Mouse (Mus musculus) neural tube, embryonic 13.5 days (tissue): ENCODE measurements at regions not wholly inside any gene's neighbourhood (a gene's known extent, or its start where the extent isn't known, plus 50 kb on each side); places are given as distances from the start of the nearest gene placed in this dataset.
"Not testable (repeated sequence)": the region's sequence is repeated elsewhere in the genome, so short reads cannot be mapped to it uniquely, and the experiment has no call there.

Experiments used
- ATAC-seq: fragments of 200-750 bp; cut with Nextera tagmentation; 2 replicates; pipeline ENCODE4 v1.8.0; 2017; ENCODE audit warnings: low read depth, mild to moderate bottlenecking, moderate TSS enrichment, moderate library complexity
- H3K27ac ChIP-seq: fragments of 300-500 bp; sonication (generic); replicated peaks from 2 replicates; pipeline ENCODE4 v1.5.1; 2015; ENCODE audit warnings: moderate library complexity, mild to moderate bottlenecking, inconsistent platforms
- H3K27me3 ChIP-seq: fragments of 300-500 bp; sonication (generic); 2 replicates; pipeline ENCODE4 v1.6.1; 2015; ENCODE audit warnings: mild to moderate bottlenecking, inconsistent platforms
- H3K36me3 ChIP-seq: fragments of 300-500 bp; sonication (generic); 2 replicates; pipeline ENCODE4 v1.6.1; 2015; ENCODE audit warnings: mild to moderate bottlenecking, inconsistent platforms
- H3K4me1 ChIP-seq: fragments of 300-500 bp; sonication (generic); replicated peaks from 2 replicates; pipeline ENCODE4 v1.6.1; 2015; ENCODE audit warnings: inconsistent platforms
- H3K4me2 ChIP-seq: fragments of 300-500 bp; sonication (generic); 2 replicates; pipeline ENCODE4 v1.6.1; 2015; ENCODE audit warnings: inconsistent platforms, mild to moderate bottlenecking, moderate library complexity
- H3K4me3 ChIP-seq: fragments of 300-500 bp; sonication (generic); 2 replicates; pipeline ENCODE4 v1.5.1; 2015; ENCODE audit warnings: mild to moderate bottlenecking, inconsistent platforms
- H3K9ac ChIP-seq: fragments of 300-500 bp; sonication (generic); 2 replicates; pipeline ENCODE4 v1.6.1; 2015; ENCODE audit warnings: moderate library complexity, mild to moderate bottlenecking, inconsistent platforms
- H3K9me3 ChIP-seq: fragments of 300-500 bp; sonication (generic); 2 replicates; pipeline ENCODE4 v1.6.1; 2016; ENCODE audit warnings: inconsistent platforms
- WGBS: fragments of 180-500 bp; shearing (Covaris S2); methylation state at CpG from one replicate; pipeline ENCODE4 v1.1.7; 2015; 5-methylcytosine and 5-hydroxymethylcytosine counted together

DNA sequence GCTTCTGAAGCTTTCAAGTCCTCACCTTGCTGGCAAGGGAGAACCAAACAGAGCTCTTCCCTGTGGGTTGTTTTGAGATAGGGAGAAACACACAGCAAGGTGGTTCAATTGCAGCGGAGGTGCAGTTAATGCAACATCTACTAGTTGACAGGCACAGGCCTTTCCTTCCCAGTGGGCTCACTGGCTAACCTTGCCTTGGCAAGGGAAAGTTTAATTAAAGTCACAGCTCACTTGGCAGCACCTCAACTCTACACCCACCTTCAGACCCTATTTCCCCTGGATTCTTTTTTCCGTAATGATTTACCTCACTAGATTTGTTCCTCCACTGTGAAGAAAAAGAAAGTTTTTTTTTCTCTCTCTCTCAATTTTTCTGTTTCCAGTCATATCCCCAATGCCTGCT lies 314.5 kb downstream of the Tlr4 start:
- WGBS: 98% methylated on average over 2 of the region's 2 CpGs

DNA sequence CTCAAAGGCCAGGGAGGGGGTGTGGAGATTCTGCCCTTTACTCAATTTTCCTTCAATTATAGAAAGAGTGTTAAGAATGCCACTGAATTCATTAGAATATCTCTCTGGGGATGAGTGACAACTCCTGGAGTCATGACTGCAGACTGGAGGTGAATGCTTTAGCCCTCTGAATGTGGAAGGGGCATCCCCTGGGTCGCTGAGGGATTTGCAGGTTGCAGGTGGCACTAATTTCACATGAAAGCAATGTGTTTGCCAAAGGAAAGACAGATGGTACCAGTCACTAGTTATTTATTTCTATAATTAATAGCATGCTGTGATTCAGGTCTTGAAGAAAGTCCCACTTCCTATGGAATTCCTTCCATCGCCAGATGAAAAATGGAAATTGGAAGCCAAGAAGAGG lies 321.1 kb downstream of the Tlr4 start:
- Histone ChIP-seq H3K4me2 (no peak overlapping the region), H3K27ac (no peak overlapping the region), H3K9me3 (no peaks in the 10 kb centered on the region), H3K4me1 (no peaks in the 10 kb centered on the region), H3K4me3 (no peak overlapping the region), H3K27me3 (no peaks in the 10 kb centered on the region), H3K36me3 (no peaks in the 10 kb centered on the region), H3K9ac (no peak overlapping the region)
- ATAC-seq: no peak
- WGBS: 72% methylated on average over 2 of the region's 2 CpGs

More for the DNA sequence above, 314.5 kb downstream of the Tlr4 start:
- H3K27ac ChIP-seq: no peak overlapping the region
- H3K4me3 ChIP-seq: no peak overlapping the region
- H3K4me1 ChIP-seq: no peaks in the 10 kb centered on the region
- no peak for ATAC-seq
- no peaks in the 10 kb centered on the region for H3K36me3 ChIP-seq
- no peak overlapping the region for H3K4me2 ChIP-seq
- no peaks in the 10 kb centered on the region for H3K9me3 ChIP-seq
- H3K9ac ChIP-seq: no peak overlapping the region
- H3K27me3 ChIP-seq: no peaks in the 10 kb centered on the region

DNA sequence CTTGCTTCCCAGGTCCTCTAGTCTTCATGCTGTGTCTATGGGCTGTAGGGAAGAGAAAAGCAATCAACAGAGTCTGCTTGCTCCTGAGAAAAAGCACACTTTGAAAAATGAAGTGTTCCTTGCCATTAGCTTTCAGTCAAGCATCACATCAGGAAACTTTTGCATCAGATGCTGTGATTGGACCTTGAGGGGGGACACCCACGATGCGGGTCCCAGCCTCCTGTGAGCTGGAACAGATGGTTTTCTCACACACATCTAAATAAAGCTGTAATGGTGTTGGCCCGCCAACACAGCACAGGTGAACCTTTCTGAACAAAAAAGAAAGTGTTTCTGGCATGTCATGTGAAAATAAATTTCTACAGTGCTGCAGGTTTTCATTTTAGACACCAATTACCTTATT lies 335.3 kb downstream of the Tlr4 start:
- no peak overlapping the region for H3K4me3 ChIP-seq
- no peak overlapping the region for H3K27ac ChIP-seq
- no peaks in the 10 kb centered on the region for H3K36me3 ChIP-seq
- ATAC-seq: no peak
- no peaks in the 10 kb centered on the region for H3K27me3 ChIP-seq
- no peaks in the 10 kb centered on the region for H3K4me1 ChIP-seq
- no peak overlapping the region for H3K9ac ChIP-seq
- no peaks in the 10 kb centered on the region for H3K9me3 ChIP-seq
- H3K4me2 ChIP-seq: no peak overlapping the region
- WGBS: 61% methylated on average over 3 of the region's 3 CpGs

- Histone ChIP-seq H3K9me3 (no peaks in the 10 kb centered on the region), H3K4me1 (no peaks in the 10 kb centered on the region), H3K36me3 (no peaks in the 10 kb centered on the region), H3K4me3 (no peak overlapping the region), H3K27ac (no peak overlapping the region), H3K4me2 (no peak overlapping the region), H3K9ac (no peak overlapping the region), H3K27me3 (no peaks in the 10 kb centered on the region)
- ATAC-seq: no peak
- 74% methylated on average over 5 of the region's 5 CpGs for WGBS
These were observed 340.3 kb downstream of the Tlr4 start for GRCm38 (mm10) chr4:67167720-67168119.

GRCm38 (mm10) chr4:67187725-67188510 lies 360.5 kb downstream of the Tlr4 start:
- WGBS: 63% methylated on average over 2 of the region's 2 CpGs
- no peak for ATAC-seq
- Histone ChIP-seq H3K27me3 (no peaks in the 10 kb centered on the region), H3K4me3 (no peak overlapping the region), H3K9me3 (no peaks in the 10 kb centered on the region), H3K27ac (no peak overlapping the region), H3K4me1 (no peaks in the 10 kb centered on the region), H3K9ac (no peak overlapping the region), H3K4me2 (no peak overlapping the region), H3K36me3 (no peaks in the 10 kb centered on the region)

- H3K4me3 ChIP-seq: no peak overlapping the region
- H3K36me3 ChIP-seq: no peaks in the 10 kb centered on the region
- no peaks in the 10 kb centered on the region for H3K9me3 ChIP-seq
- H3K27me3 ChIP-seq: no peaks in the 10 kb centered on the region
- no peak overlapping the region for H3K4me2 ChIP-seq
- no peaks in the 10 kb centered on the region for H3K4me1 ChIP-seq
- no peak overlapping the region for H3K9ac ChIP-seq
- no peak for ATAC-seq
- no peak overlapping the region for H3K27ac ChIP-seq
These were observed 363.2 kb downstream of the Tlr4 start for GRCm38 (mm10) chr4:67190536-67190935.

GRCm38 (mm10) chr4:67194425-67194824 lies 367.0 kb downstream of the Tlr4 start:
- H3K27ac ChIP-seq: no peak overlapping the region
- H3K36me3 ChIP-seq: no peaks in the 10 kb centered on the region
- WGBS: 83% methylated on average over 4 of the region's 4 CpGs
- no peaks in the 10 kb centered on the region for H3K9me3 ChIP-seq
- no peak overlapping the region for H3K9ac ChIP-seq
- no peak for ATAC-seq
- H3K4me3 ChIP-seq: no peak overlapping the region
- H3K27me3 ChIP-seq: no peaks in the 10 kb centered on the region
- H3K4me2 ChIP-seq: no peak overlapping the region
- no peaks in the 10 kb centered on the region for H3K4me1 ChIP-seq

DNA sequence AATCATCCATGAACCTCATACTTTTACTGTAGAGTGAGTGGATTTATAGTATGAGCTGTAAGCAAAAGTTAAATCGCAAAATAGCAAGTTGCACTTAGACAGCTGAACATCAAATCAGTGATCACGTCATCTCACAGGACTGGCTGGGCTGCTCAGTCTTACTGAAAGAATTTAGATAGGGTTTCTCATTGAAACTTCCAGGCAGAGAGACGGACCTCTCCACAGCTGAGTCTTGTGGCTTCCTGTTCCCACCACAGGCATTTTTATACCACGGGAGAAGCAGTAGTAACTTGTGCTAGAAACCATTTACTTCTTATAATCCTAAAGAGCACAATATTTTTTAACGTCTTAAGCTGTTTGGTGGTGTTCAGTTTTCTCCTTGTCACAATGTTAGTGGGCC lies 369.5 kb downstream of the Tlr4 start:
- H3K9me3 ChIP-seq: no peaks in the 10 kb centered on the region
- H3K4me3 ChIP-seq: no peak overlapping the region
- no peak overlapping the region for H3K4me2 ChIP-seq
- H3K27ac ChIP-seq: no peak overlapping the region
- no peaks in the 10 kb centered on the region for H3K4me1 ChIP-seq
- no peaks in the 10 kb centered on the region for H3K27me3 ChIP-seq
- H3K9ac ChIP-seq: no peak overlapping the region
- no peaks in the 10 kb centered on the region for H3K36me3 ChIP-seq
- WGBS: 87% methylated on average over 5 of the region's 5 CpGs
- no peak for ATAC-seq

DNA sequence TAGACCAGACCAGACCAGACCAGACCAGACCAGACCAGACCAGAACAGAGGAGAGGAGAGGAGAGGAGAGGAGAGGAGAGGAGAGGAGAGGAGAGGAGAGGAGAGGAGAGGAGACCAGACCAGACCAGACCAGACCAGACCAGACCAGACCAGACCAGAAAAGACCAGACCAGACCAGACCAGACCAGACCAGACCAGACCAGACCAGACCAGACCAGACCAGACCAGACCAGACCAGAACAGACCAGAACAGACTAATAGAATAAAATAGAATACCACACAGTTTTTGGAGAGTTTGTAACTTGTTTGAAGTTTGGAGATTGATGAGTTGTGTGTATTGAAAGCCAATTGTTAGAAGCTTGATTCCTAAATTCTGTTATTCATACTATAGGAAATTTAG lies 381.0 kb downstream of the Tlr4 start:
- H3K27me3 ChIP-seq, H3K4me1 ChIP-seq, H3K27ac ChIP-seq, H3K9ac ChIP-seq, H3K4me3 ChIP-seq, H3K9me3 ChIP-seq, H3K4me2 ChIP-seq, ATAC-seq, H3K36me3 ChIP-seq: not testable (repeated sequence)

DNA sequence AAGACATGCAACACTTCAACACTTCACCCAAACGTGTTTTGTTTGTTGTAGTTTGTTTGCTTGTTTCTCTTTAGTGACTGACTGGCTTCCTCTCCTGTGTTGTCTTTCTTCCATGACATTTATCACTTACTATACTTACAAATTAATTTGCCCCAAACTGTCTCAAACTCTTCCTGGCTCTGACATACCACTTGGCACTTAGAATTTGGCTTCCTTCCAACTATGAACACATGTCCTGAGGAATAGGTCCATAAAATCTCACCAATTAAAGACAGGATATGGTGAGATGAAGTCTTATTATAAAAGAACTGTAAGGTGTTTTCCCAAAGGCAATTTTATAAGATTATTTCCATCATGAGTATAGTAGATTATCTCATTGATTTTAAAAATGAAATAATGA lies 386.0 kb downstream of the Tlr4 start:
- no peaks in the 10 kb centered on the region for H3K36me3 ChIP-seq
- no peaks in the 10 kb centered on the region for H3K27me3 ChIP-seq
- H3K9ac ChIP-seq: no peak overlapping the region
- H3K4me2 ChIP-seq: no peak overlapping the region
- no peak overlapping the region for H3K27ac ChIP-seq
- H3K4me1 ChIP-seq: no peaks in the 10 kb centered on the region
- no peak overlapping the region for H3K4me3 ChIP-seq
- H3K9me3 ChIP-seq: no peaks in the 10 kb centered on the region
- 64% methylated on average over 1 of the region's 1 CpGs for WGBS
- no peak for ATAC-seq

GRCm38 (mm10) chr4:67224533-67224932 lies 397.1 kb downstream of the Tlr4 start:
- H3K4me3 ChIP-seq: no peak overlapping the region
- no peak for ATAC-seq
- H3K9ac ChIP-seq: no peak overlapping the region
- H3K27me3 ChIP-seq: no peaks in the 10 kb centered on the region
- no peak overlapping the region for H3K27ac ChIP-seq
- no peaks in the 10 kb centered on the region for H3K36me3 ChIP-seq
- no peaks in the 10 kb centered on the region for H3K4me1 ChIP-seq
- H3K9me3 ChIP-seq: no peaks in the 10 kb centered on the region
- no peak overlapping the region for H3K4me2 ChIP-seq

- Histone ChIP-seq H3K9me3 (no peaks in the 10 kb centered on the region), H3K4me3 (no peak overlapping the region), H3K4me2 (no peak overlapping the region), H3K27ac (no peak overlapping the region), H3K9ac (no peak overlapping the region), H3K36me3 (no peaks in the 10 kb centered on the region), H3K27me3 (no peaks in the 10 kb centered on the region), H3K4me1 (no peaks in the 10 kb centered on the region)
- ATAC-seq: no peak
- 69% methylated on average over 3 of the region's 3 CpGs for WGBS
These were observed 401.8 kb downstream of the Tlr4 start for GRCm38 (mm10) chr4:67229214-67229613.

- H3K27me3 ChIP-seq: no peaks in the 10 kb centered on the region
- H3K9ac ChIP-seq: no peak overlapping the region
- no peak overlapping the region for H3K4me2 ChIP-seq
- 76% methylated on average over 4 of the region's 4 CpGs for WGBS
- no peaks in the 10 kb centered on the region for H3K36me3 ChIP-seq
- no peaks in the 10 kb centered on the region for H3K4me1 ChIP-seq
- no peak overlapping the region for H3K4me3 ChIP-seq
- ATAC-seq: no peak
- no peak overlapping the region for H3K27ac ChIP-seq
- no peaks in the 10 kb centered on the region for H3K9me3 ChIP-seq
These were observed 446.2 kb downstream of the Tlr4 start for GRCm38 (mm10) chr4:67273553-67273952.
